Mouse (Mus musculus) brain, adult 2 months (tissue): ENCODE measurements at regions not wholly inside any gene's neighbourhood (a gene's known extent, or its start where the extent isn't known, plus 50 kb on each side); places are given as distances from the start of the nearest gene placed in this dataset.

ENCODE experiments used
- DNase-seq: peaks from one replicate; pipeline ENCODE4 v3.0.0; 2011; ENCODE audit warnings: low read depth, low spot score

DNA sequence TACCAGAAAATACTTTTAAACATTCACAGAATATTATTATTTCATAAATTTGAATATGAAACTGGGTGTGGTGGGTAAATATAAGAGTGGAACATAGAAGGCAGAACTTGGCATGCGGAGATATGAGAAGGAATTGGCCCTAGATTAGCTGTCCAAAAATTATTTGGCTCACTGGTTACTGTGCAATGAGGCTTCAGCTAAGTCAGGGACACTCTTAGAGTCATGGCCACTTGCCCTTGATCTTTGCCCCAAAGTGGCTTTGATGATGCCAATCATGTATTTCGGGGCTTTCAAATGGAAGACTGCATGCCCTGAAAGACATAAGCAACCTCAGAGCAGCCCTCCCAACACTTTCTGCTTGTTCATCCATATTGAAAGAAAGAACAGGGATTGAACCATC, 76.9 kb downstream of the Pxdc1 start:
- no peak for DNase-seq

DNA sequence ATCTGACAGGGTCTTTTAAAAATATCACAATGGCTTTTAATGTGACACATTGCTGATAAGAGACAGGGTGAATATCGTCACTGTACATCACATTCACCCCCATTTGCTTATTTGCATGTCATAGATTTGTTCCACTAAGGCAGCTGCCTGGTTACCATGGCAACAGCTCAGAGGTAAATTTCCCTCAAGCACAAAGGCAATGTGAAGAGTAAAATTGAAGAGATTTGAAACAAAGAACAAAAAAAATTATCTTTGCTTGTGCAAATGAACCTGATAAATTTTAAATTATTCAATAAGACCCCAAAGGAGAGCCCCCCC, 77.3 kb downstream of the Pxdc1 start:
- DNase-seq = peak; percentile 87

DNA sequence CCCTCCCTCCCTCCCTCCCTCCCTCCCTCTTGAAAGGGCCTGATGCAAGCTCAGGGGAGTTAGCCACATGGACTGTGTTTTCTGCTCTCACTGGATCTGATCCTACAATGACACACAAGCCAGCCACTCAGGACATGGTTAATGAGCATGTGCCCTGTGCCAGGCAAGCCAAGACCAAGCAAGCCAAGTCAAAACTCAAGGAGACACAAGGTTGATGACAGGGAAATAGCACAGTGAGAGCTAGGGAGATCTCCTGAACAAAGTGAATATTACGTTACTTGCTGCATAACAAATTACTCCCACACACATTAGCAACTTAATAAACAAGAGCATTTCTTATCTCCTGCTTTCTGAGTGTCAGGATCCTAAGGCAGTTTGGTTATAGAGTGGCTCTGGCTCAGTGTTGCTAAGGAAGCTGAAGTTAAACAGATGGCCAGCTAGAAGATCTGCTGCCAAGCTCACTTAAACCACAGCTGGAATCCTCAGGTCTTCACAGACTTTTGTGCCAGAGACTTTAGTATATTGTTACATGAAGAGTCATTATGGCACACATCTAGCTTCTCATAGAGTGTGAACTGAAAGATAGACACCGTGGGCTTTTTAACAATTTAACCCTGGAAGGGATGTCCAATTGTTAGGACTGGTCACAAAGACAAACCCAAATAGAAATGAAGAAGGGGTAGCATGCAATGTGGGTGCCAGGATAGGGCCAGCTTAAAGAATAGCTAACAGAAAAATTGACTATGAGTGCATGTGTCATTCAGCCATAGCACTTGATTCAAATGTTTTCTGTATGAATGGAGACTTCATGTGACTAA, 77.9 kb downstream of the Pxdc1 start:
- peak; percentile 67 for DNase-seq

DNA sequence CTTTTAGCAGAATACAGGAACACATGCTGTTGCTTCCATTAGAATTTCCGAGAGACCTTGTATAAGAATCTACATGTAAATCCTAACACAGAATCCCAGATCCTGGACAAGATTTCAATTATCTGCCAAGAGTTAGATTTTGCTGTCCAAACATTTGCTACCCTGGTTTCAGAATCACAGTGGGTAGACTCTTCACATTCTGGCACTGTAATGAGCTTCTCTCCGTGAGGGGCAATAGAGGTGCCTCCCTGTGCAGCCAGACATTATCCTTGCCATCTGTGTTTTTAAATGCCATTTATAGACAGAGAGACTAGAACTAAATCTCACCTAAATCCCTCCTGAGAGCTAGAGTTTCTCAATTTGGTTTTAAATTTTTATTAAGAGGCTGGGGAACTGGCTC, 84.0 kb downstream of the Pxdc1 start:
- DNase-seq = peak; percentile 11

DNA sequence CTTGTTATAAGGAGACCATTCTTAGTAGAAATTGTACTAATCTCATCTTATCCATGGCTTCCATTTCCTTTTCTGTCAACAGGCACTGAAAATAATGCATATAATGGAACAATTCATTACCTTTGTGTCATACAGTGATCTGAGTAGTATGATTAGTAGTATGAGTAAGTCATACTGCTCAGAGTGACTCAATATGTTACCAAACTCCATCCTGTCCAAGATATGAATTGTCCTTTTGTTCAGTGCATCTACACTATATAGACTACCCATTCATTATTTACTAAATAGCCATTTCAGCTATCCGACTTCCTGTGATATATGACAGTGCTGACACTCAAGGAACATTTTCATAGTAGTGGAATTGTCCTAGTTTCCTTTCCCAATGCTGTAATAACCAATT, 86.6 kb downstream of the Pxdc1 start:
- DNase-seq = no peak

DNA sequence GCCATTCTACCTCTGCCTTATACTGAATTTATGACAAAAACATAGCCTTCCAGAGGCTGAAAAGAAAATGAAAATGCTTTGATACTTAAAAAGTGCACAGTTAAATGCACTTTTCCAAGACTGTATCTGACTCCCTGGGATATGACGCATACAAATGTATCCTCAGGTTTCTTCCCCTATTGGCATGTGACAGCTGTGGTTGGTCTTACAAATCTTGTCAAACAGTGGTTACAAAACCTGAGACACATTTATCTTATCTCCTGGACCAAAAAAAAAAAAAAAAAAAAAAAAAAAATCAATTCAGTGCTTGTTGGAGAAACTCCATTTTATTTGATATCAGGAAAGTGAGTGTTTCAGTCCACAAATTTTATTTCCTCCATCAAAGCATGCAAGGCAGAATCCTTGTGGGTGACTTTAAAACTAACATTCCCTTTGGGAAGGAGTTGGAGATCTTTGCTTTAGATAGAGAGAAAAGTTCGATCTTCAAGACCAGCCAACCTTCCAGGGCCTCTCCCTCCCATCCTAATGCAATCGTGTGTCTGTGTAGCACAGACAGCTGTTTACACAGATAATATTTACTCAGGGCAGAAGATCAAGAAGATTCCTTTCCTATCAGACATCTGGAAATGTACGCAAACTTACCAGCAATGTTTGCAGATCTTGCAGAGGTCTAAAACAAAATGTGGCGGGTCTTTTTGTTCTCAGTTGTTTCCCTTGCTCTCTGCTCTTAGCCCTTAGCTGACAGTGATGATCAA, 103.0 kb downstream of the Pxdc1 start:
- DNase-seq = no peak

DNA sequence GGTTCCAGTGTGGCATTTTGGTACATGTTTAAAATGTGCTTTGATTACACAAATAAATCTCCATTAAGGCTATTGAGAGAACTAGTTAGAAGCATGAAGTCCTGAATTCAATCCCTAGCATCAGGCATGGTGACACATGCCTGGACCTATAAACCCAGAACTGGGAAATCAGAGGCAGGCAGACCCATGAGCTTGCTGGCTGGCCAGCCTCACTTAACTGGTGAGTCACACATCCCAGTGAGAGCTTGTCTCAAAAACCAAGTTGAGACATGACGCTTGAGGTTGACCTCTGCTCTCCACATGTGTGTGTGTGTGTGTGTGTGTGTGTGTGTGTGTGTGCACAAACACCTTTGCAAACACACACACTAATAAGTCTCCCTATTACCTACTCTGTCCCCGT, 112.6 kb downstream of the Pxdc1 start:
- no peak for DNase-seq

DNA sequence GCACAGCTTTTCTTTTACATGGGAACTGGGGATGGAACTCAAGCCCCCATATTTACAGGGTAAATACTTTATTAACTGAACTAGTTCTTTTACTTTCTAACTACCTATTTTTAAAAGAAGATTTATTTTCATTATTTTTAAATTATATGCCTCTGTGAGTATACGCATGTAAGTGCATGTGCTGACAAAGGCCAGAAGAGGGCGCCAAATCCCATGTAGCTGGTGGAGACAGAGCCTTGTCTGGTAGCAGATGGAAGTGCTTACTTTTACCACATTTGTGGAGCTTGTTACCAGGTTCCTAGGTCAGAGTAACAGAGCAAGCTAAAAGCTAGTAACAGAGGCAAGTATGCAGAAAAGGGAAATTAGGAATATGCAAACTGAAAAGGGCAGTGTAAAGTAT, 119.4 kb downstream of the Pxdc1 start:
- DNase-seq = no peak

DNA sequence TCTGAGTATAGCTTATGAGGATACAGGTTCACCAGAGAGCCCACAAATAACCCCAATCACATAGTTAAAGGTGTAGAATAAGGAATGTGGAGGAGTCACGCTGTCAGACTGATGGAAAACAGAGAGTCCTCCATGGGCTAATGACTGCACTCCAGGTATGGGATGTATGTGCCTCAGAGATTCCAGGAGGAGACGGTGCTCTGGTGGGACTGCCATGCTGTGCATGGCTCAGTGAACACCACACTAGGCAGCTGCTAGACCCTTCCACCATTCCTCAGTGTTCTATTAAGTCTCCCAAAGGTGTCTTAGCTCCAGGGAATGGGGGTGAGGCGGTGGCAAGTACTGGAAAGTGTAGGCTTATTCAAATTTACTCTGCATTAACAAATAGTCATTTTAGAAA, 142.0 kb downstream of the Pxdc1 start:
- DNase-seq = no peak

DNA sequence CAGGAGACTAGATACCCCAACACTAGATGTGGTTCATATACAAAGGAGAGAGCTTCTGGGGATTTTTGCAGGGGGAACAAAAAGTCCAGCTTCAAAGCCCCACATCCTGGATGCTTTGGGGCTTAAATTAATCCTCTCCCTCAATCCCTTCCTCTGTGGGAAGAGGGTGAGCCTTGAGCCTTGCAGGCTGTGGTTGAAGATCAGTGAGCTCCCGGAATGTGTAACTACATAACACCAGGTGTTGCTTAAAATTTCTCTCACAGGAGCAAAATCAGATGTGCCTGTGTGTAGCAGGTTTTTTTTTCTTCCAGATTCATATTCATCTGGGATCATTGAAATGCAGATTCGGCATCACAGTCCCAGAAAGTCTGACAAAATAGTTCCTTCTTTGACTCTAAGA, 146.1 kb downstream of the Pxdc1 start:
- DNase-seq = peak; percentile 16

DNA sequence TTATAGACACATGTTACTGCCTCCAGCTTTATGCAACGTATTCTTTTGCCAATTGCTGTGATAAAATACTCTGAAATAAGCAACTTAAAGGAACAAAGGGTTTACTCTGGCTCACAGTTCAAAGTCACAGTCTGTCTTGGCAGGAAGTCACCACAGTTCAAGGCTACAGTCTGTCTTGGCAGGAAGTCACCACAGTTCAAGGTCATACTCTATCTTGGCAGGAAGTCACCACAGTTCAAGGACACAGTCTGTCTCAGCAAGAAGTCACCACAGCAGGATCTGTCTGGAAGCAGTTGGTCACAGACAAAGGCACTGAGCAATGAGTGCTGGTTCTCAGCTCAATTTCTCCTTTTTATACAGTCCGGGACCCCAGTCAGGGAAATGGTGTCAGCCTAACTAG, 147.4 kb downstream of the Pxdc1 start:
- no peak for DNase-seq

DNA sequence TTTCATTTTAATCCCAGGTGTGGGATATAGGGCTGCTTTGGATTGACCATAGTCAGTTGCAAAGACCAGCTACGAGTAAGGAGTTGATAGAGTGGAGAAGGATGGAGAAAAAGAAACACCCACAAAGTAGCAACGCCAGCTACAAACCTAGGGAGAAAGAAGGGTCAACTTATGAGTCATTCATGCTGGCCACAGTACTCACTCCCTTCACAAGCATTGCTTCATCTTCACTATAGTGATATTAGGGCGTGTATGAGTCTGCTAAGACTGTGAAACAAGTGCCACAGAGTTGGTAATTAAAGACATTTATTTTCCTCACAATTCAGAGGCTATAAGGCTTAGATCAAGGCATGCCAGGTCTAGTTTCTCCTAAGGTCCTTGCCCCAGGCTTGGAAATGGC, 148.4 kb downstream of the Pxdc1 start:
- DNase-seq = no peak

DNA sequence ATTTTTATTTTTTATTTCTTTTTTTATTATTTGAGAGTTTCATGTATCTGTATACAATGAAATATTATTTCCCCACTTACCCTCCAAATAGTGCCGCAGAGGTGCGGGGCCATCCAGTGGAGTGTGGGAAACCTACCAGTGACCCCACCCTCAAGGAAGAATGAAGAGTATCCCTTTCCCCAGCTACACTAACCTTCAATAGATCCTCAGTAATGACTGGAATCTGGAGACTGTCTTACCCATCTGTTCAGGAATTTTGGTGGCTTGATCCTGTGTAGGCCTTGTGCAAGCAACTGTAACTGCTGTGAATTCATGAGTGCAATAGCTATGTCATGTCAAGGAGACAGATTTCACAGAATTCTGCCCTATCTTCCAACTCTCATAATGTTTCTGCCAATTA, 153.9 kb upstream of the Slc22a23 start:
- DNase-seq = no peak

DNA sequence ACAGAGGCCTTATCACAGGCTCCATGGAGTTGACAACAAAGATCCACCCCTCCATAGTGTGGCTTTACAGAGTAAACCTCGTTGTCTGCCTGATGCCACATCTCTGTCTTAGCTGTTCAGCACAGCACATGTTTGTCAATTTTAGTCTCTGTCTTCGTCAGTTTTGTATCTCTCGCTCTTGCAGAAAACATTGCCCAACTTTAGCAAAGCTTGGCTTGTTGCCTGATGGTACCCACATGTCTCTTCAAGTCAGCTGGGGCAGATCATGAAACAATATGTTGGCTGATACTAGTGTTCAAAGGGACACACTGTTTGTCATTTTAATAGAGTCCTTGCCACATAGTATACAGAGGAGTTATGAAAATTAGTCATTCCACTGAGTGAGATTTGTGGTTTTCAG, 152.7 kb upstream of the Slc22a23 start:
- DNase-seq = peak; percentile 15

DNA sequence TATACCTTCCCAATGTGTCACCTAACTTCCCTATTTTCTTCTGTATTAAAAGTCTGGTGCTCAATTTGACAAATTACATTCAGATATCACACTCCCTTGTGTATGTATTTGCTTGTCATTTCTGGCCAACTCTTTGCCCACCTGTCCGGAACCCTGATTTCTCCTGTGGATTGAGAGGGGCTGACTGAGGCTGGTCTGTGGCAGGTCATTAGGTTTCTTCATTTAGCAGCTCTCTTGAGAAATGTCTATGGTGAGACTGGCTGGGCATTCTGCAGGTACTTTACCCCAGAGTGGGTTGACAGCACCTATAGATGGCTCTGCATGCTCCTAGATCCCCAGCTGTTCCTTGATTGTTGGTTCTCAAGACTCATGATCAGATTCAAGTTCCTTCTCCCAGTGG, 139.8 kb upstream of the Slc22a23 start:
- no peak for DNase-seq

DNA sequence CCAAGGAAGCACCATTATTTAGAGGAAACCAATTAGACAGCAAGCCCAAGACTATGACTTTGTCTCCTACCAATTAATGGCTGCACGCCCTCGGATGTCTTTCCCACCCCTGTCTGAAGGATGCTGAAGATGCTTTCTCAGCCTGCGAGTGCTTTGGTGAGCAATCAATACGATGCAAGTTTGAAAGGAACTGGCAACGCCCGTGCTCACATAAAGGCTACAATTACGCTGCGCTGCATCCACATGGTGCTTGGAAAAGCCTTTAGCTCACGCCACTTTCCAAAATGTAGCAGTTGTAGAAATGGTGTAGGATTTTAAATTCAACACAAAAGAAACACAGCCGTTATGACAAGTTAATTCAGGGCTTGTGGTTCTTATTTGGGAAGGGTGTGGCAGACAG, 136.5 kb upstream of the Slc22a23 start:
- DNase-seq = peak; percentile 67

DNA sequence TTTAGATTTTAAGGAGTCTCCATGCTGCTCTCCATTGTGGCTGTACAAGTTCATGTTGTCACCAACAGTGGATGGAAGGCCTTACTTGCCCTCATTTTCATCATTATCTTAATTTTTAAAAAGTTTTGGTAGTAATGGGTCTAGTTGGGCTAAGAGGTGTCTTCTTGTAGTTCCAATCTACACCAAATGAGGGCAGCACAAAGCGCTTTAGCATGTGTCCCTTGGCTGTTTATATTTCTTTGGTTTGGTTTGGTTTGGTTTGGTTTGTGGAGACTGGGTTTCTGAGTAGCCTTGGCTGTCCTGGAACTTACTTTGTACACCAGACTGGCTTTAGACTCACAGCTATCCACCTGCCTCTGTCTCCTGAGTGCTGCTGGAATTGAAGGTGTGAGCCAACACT, 125.4 kb upstream of the Slc22a23 start:
- peak; percentile 24 for DNase-seq

DNA sequence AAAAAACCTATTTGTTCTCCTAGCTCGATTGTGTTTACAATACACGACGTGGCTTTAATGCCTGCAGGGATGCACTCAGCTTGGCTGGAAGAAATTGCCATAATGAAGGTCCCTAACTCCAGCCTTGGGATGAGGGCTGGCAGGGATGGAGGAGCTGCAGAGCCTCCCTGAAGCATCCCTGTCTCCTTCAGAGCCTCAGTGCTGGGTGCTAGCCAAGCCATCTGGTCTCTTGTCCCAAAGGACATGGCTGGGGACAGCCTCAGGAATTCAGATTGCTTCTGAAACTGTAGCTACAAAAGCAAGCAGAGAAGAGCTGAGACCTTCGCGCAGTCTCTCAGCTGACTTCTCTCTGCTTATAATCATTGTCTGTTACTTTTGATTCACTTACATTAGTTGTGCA, 124.6 kb upstream of the Slc22a23 start:
- peak; percentile 91 for DNase-seq

DNA sequence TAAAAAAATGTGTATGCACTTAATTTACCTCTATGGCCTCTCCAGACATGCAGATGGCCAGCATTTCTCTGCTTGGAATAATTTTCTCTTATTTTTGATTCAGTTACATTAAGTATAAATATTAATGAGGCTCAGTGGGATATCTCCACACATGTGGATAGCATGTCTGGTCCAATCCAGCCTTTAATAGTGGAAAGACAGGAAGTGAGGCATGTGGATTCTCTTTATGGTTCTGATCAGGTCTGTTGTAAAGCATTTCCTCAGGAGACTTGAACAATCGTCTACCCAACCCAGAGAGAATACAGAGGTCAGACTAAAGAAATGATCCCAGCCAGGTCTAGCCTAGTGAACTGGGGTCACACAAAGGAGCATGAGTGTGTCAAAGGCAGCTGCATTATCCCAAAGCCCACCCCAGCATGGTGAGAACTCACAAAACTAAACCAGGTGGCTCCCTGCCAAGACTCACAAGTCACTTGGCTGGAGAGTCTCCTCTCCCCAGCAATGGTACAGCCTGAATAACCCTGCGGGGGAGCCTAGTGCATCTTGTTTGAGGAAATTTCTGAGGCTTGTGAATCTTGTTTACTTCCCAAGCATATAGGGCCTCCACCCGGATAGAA, 123.3 kb upstream of the Slc22a23 start:
- DNase-seq = no peak

DNA sequence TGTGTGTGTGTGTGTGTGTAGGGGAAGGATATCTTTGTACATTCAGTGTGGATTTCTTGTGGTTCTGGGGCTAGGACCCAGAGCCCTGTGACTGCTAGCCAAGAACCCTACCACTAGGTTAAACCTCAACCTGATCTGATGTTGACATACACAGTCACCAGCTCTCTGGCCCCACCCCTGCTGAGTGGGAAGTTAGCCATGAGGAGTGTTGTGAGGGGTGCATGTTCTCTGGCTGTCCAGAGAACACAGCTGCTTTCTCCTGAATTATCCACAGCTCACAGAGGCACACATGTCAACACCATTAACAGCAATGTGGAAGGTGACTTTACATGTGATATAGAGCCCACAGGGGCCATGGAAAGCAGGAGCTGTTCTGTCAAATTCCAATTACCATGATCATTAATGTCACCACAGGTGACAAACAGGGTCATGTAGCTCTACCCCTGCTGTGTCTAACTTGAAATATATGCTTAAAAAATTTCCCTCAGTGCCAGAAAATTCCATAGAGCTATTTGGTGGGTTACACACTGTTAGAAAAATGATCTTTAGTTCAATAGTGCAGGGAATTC, 121.0 kb upstream of the Slc22a23 start:
- no peak for DNase-seq

DNA sequence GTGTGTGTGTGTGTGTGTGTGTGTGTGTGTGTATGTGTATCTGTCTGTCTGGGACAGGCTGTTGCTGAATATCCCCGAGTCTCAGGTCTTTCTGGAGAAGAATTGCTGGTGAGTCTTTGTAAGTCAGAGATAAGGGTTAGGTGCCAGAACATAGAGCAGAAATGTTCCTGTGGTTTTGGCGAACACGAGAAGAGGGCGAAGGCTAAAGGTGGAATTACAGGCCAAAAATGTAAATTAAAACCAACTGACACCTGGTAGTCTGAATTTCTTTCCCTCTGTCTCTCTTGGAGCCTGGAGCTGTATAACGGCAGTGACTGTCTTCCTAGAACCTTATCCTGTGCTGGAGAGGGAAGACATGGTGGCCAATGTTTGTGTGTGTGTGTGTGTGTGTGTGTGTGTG, 120.5 kb upstream of the Slc22a23 start:
- no peak for DNase-seq

DNA sequence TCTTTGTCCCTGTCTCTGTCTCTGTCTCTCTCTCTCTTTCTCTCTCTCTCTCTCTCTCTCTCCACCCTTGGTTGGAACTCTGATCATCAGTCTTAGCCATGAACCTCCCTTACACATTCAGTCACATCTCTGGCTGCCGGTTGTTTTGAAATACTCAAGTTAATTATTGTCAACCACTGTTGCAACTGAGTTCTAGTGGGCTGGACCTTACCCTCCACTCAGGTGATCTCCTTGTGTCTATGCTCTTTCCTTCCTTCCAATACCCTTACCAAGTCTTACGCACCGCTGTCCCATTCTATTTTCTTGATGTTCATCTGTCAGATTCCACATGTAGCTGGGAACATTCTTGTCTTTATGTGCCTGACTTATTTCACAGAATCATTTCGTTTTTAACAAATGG, 119.2 kb upstream of the Slc22a23 start:
- DNase-seq = no peak
